Mouse (Mus musculus): Measurements from ENCODE around the gene Dhrs11. TPM values are rescaled to one million over a fixed set of nuclear protein-coding genes. Genes with fewer than 3 reads are reported as not detected.

Dhrs11 gene
- 22.0 and 29.9 TPM in 2 replicates for polyA plus RNA-seq (2012)

GRCm38 (mm10) chr11:84828516-84829399, at the start of gene Dhrs11:
Gene Dhrs11, minus strand, starts transcription at chr11:84828994.

GRCm38 (mm10) chr11:84870337-84871043, 41.7 kb upstream of the Dhrs11 start, which contains the start of gene Ggnbp2:
Gene Ggnbp2, minus strand, starts transcription at chr11:84870817.

GRCm38 (mm10) chr11:84818961-84819692, 9.7 kb downstream of the Dhrs11 start, which contains the start of gene Mrm1:
Gene Mrm1, minus strand, starts transcription at chr11:84819515.

Other genes with a start within 250 kb of the Dhrs11 start
- 7.8 and 8.2 TPM in 2 replicates for gene Mrm1, start 9.5 kb downstream of the Dhrs11 start, polyA plus RNA-seq (2012)
- gene Ggnbp2, start 41.8 kb upstream of the Dhrs11 start, polyA plus RNA-seq (2012) = 78.9 and 124 TPM in 2 replicates
- gene Myo19, start 51.2 kb upstream of the Dhrs11 start, polyA plus RNA-seq (2012) = 17.2 and 19.4 TPM in 2 replicates
- gene Pigw, start 51.3 kb upstream of the Dhrs11 start, polyA plus RNA-seq (2012) = 1.4 and 1.9 TPM in 2 replicates
- 2.3 and 2.4 TPM in 2 replicates for gene Znhit3, start 87.4 kb upstream of the Dhrs11 start, polyA plus RNA-seq (2012)
- gene Car4, start 128.8 kb upstream of the Dhrs11 start, polyA plus RNA-seq (2012) = not detected in 2 replicates